Mouse (Mus musculus) spleen, adult 18-20 months (tissue): ENCODE measurements at regions not wholly inside any gene's neighbourhood (a gene's known extent, or its start where the extent isn't known, plus 50 kb on each side); places are given as distances from the start of the nearest gene placed in this dataset.

Source experiments
- DNase-seq, 2 experiments: peaks; one replicate each; pipeline ENCODE4 v3.0.0; 2022; ENCODE audit warnings: mixed read lengths in 2 of 2

- DNase-seq, result peak; percentile 61 to 85
These were observed 203.5 kb downstream of the Icos start for GRCm38 (mm10) chr1:61181099-61181821.

DNA sequence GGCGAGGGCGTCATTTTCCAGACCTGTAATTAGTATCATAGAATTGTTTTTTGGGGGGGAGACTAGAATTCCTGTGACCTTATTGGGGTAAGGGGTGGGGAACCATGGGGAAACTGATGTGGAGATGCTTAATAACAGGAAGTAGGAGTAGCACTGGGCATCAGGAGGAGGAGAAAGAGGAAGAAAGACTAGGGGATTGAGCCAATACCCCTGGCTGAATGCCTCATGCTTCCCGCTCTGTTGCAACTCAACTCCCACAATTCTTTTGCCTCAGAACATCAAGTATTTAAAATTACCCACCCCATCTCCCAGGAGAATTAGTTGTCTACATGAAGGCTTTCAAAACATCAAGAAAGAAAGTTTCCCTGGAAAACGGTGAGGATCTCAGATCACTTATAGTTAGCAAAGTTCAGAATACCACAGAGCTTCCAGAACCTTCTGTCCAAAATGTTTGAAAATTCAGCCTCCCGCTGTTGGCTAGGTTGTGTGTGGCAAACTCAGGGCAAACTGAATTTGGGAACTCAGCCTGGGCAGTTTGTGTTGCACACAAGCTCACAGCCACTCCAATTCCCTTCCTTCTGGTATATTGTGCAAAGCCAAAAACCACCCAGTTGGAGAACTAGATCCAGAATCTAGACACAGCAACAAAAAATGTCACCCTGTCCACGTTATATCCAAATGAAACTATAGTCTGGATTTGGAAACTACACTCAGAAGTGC is 209.8 kb downstream of the Icos start:
- DNase-seq, result no peak

DNA sequence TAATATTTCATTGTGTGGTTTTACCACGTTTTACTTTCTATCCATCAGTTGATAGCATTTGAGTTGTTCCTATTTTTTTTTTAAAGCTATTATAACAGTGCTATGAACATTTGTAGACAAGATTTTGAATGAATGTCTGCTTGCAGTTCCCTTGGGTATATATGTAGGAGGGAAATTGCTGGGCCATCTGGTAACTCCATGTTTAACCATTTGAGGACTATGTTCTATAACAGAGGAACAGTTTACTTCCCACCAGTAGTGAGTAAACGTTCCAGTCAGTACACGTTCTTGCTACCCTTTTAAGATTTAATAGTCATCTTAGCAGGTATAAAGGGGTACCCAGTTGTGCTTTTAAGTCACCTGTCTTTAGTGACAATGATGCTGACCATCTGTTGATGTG is 213.2 kb downstream of the Icos start:
- no peak for DNase-seq

DNA sequence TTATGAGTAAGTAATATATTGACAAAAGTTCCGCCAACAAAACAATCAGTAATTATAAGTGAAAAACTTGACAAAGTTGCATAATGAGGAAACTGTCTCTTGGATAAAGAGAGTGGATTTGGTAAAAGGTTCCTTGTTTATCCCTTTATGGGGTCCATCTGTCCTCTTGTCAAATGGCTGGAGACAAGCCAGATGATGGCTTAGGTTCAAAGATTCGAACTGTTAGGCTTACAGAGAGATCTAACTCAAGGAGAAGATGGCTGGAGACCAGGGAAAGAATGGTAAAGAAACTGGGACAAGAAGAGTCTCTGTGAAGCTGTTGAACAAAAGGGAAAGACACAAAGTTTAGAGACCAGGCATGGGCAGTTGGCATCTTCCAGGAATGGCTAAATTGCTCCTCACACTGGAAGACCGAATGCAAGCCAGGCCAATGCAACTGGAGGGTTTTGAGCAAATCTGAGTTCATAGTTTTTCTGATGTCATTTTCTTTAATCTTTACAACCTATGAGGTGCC is 220.9 kb downstream of the Icos start:
- no peak for DNase-seq

GRCm38 (mm10) chr1:61201006-61201405 is 223.3 kb downstream of the Icos start:
- DNase-seq, result no peak

DNA sequence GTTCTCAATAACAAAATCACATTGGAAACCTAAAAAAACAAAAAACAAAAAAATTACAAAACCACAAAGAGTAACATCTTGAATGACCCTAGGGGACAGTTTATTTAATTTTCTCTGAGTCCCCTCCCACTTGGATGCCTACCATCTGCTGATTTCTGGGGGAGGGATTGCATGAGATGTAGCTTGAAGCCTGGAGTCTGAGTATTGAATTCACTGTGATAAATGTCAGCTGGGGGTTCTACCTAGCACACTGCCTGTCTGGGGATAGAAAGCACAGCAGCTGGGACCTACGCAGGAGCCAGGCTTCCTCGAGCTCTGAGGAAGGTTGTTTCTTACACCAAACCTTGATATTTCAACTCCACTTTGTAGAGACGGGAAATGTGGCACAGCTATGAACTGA is 224.4 kb downstream of the Icos start:
- DNase-seq, result no peak

DNA sequence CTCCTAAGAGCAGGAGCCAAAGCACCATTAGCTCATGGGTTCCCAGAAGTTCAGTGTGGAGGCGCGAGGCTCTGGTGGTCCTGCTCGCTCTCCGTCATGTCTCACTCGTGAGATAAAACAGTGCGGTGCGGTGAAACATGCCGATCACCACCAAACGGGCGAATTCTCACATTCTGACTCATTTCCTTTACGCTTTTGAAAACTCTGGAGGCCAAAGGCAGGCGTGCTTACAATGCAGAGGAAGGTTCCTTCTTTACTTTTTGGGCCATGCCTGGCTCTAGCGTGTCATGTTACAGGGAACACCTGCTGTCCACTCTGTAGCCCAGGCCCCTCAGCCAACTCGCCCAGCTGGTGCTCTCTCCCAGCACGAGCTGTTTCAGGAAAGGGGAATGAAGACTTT is 225.4 kb downstream of the Icos start:
- no peak for DNase-seq

- DNase-seq, result no peak
These were observed 225.9 kb downstream of the Icos start for GRCm38 (mm10) chr1:61203612-61204011.

GRCm38 (mm10) chr1:61205137-61205536 is 227.4 kb downstream of the Icos start:
- DNase-seq, result no peak

- no peak for DNase-seq
These were observed 229.2 kb downstream of the Icos start for GRCm38 (mm10) chr1:61206861-61207380.

- no peak for DNase-seq
These were observed 230.7 kb downstream of the Icos start for GRCm38 (mm10) chr1:61208386-61208785.

- no peak for DNase-seq
These were observed 243.4 kb downstream of the Icos start for GRCm38 (mm10) chr1:61221131-61221530.

DNA sequence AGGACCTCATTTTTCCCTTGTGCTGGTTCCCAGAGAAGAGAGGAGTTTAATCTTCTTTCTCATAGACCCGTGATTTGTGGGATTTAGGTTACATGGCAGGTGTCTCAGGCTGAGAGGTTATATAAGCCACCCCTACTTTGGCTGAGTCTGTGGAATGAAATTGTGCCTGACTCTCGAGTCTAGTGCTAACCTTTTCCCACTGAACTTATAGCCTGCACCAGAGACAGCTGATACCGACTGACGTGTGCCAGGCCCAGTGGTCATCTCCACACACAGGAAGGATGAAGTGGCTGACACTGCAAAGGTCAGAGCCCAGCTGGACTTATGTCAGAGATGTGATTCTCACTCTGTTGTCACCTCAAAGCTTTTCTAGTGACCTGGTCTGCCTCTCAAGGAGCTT is 251.2 kb downstream of the Icos start:
- no peak for DNase-seq

GRCm38 (mm10) chr1:61233001-61233400 is 255.3 kb downstream of the Icos start:
- DNase-seq, result no peak

DNA sequence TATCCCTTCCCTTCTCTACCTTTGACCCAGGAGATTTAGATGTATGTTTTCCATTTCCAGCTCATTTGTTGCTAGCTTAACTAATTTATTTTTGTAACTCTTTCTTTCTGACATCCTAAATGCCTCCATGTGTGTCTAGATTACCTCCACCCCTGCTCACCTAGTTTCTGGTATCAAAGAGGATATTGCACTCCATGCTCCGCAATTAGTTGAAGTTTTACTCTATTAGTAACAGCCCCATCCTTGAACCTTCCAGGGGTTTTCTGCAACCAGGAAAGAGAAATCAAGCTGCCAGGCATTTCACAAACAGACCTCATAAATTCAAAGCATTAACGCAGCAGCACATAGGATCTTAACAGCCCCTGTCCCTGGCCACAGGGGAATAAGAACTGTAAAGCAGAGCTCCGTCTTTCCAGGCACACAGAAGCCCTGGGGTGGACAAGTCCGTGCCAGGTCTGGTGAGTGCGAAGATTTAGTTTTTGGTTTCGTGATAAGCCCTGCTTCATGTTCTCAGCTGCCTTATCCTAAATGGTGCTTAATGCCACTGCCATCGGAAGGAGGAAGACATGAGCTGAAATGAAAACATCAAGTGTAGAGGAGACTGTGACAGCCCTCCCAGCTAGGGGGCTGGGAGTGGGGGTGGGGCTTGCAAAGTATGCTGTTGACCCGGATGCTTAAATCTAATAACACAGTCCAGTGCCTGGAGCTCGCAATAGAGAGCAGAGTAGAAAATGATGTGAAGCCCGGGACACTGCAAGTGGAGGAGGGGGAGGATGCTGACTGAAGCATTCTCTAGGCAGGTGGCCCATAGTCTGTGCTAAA is 256.0 kb downstream of the Icos start:
- DNase-seq, result no peak

GRCm38 (mm10) chr1:61234298-61234682 is 256.6 kb downstream of the Icos start:
- DNase-seq, result no peak

DNA sequence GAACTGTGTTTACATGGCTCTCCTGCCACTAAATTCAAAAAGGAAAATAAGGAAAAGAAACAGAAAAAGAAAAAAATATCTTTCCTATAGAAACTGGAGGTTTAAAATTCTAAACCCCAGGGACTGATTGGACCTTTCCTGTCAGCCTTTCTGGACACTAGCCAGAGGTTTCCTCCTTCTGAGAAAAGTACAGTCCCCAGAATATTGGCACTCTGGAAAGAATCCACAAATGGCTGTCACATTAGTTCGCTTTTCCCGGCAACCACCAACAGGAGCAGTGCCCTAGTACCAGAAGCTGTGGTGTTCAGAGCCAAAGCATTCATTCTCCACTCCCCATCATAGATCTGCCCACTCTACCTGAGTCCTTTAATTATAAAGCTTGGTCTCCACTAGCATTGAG is 258.8 kb downstream of the Icos start:
- no peak for DNase-seq

- DNase-seq, result no peak
These were observed 260.9 kb downstream of the Icos start for GRCm38 (mm10) chr1:61238668-61239067.

DNA sequence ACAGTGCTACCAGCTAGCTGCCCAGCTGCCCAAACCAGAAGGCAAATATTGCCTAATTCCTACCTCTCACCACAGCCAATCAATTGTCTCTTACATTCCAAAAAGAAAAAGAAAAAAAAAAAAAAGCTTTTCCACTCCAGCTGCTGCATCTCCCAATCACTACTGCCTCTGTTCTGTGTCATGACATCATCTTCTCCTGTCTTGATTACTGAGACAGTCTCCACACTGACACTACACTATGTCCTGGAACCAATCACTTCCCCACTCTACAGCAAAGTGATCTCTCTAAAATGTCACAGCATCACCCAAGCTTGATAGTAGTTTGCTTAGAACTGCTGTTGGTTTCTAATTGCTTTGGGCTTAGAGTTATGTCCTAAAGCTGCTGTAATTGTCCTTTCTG is 279.8 kb downstream of the Icos start:
- no peak for DNase-seq

DNA sequence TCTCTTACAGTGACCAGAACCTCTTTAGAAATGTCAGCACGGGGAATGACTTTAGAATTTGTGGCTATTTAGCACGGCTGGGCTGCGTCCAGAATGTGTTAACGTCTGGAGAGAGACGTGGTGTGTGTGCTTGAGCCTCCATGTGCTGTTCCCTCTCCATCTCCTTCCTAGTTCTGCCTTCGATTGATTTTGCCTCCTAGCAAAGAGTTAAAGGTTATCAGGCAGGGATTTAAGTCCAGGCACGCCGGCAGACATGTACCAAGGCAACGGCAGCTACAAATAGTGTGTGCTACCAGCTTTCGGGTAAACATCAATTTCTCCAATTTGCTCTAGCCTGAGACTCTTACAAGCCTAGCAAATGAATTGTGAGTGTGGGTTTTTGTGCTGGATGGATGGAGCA is 285.7 kb downstream of the Icos start:
- DNase-seq, result no peak

DNA sequence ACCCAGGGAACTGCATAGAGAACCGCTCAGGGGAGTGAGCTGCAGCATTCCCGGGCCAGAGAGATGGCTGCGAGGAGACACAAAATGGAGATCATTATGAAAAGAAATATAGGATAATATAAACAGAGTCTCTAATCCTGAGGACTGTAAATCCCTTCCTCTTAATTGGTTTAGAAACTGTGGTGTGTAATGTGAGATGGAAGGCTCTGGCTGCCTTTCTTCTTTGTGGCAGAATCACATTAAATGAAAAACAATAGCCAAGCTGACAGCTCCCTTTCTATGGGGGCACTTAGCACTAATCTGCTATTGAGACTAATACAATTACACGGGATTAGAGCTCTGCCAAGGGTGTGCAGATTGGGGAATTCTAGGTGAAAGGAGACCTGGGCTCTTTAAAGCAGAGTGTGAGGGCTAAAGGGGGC is 288.0 kb downstream of the Icos start:
- no peak for DNase-seq

GRCm38 (mm10) chr1:61273843-61274242 is 296.1 kb downstream of the Icos start:
- no peak for DNase-seq

- no peak for DNase-seq
These were observed 296.5 kb downstream of the Icos start for GRCm38 (mm10) chr1:61274244-61274643.
